Mouse (Mus musculus) ES-Bruce4 (cell line): Measurements from ENCODE around the gene Uvrag. TPM values are rescaled to one million over a fixed set of nuclear protein-coding genes. Genes with fewer than 3 reads are reported as not detected.
A peak's percentile ranks its signal among the peaks of the same experiment; 100 is the strongest.

Experiments
- H3K27ac ChIP-seq: 2 replicates; pipeline ENCODE4 v1.5.1; 2012; ENCODE audit warnings: low read length, inconsistent platforms; ENCODE audit not compliant: insufficient read depth
- H3K27me3 ChIP-seq: 2 replicates; pipeline ENCODE4 v1.6.1; 2012; ENCODE audit warnings: mild to moderate bottlenecking, low read length, inconsistent platforms; ENCODE audit not compliant: control insufficient read depth, poor library complexity, insufficient read depth, severe bottlenecking
- H3K36me3 ChIP-seq: 2 replicates; pipeline ENCODE4 v1.6.1; 2012; ENCODE audit warnings: inconsistent platforms, mild to moderate bottlenecking, low read length, moderate library complexity; ENCODE audit not compliant: control insufficient read depth, poor library complexity, insufficient read depth, severe bottlenecking
- H3K4me1 ChIP-seq: one replicate; pipeline ENCODE4 v1.8.1; 2011; ENCODE audit warnings: low read length; ENCODE audit not compliant: control insufficient read depth, insufficient read depth
- H3K4me3 ChIP-seq: 2 replicates; pipeline ENCODE4 v1.5.1; 2011; ENCODE audit warnings: low read depth, mild to moderate bottlenecking, low read length
- H3K9ac ChIP-seq: 2 replicates; pipeline ENCODE4 v1.6.1; 2012; ENCODE audit warnings: low read depth, mild to moderate bottlenecking, inconsistent platforms; ENCODE audit not compliant: poor library complexity, severe bottlenecking
- H3K9me3 ChIP-seq: replicated peaks from 2 replicates; pipeline ENCODE4 v1.6.1; 2012; ENCODE audit warnings: mild to moderate bottlenecking, low read length, inconsistent platforms; ENCODE audit not compliant: control insufficient read depth, poor library complexity, insufficient read depth, severe bottlenecking
- CTCF ChIP-seq: IDR thresholded peaks from one replicate; pipeline ENCODE4 v1.8.1; 2011; ENCODE audit warnings: low read depth, low read length
- EP300 ChIP-seq: IDR thresholded peaks from 2 replicates; pipeline ENCODE4 v1.6.1; 2011; ENCODE audit warnings: low read depth, low read length; ENCODE audit not compliant: insufficient read depth
- POLR2A ChIP-seq: IDR thresholded peaks from one replicate; pipeline ENCODE4 v1.8.1; 2011; ENCODE audit warnings: low read length; ENCODE audit not compliant: insufficient read depth
- polyA plus RNA-seq: library from polyadenylated mRNA; stranded (reverse); fragments of >200 nt; gene quantifications from 2 replicates; pipeline ENCODE4 v1.2.4, GENCODE M21; 2011; ENCODE audit warnings: low read depth; ENCODE audit not compliant: missing spikeins, insufficient read depth, insufficient read length

Uvrag gene
- polyA plus RNA-seq, 1 experiment: 16.9 TPM

DNA sequence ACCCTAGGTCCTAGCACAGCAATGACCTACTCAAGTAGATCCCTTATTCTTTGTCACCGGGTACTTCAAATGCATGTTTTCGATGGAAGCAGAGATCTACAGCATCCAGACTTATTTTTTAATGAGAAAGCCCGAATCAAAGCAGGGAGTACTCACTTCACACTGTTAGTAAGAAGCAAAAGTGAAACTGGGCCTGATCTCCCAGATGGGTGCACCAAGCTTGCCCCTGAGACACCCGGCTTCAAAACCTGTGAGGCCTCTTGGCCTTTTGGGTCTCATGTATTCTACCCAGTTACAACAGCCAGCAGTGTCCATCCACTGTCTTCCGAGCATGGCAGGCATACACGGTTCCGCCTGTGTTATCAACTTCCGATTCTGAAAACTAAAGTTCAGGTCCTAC lies 12.0 kb downstream of the Uvrag start:
- no peak overlapping the region for H3K27ac ChIP-seq
- no peaks in the 10 kb centered on the region for H3K9me3 ChIP-seq
- no peaks in the 10 kb centered on the region for H3K4me1 ChIP-seq
- no peaks in the 10 kb centered on the region for H3K27me3 ChIP-seq
- H3K9ac ChIP-seq: no peak overlapping the region
- TF ChIP-seq POLR2A: no peak
- no peak for TF ChIP-seq CTCF
- no peaks in the 10 kb centered on the region for H3K36me3 ChIP-seq
- H3K4me3 ChIP-seq: no peak overlapping the region

DNA sequence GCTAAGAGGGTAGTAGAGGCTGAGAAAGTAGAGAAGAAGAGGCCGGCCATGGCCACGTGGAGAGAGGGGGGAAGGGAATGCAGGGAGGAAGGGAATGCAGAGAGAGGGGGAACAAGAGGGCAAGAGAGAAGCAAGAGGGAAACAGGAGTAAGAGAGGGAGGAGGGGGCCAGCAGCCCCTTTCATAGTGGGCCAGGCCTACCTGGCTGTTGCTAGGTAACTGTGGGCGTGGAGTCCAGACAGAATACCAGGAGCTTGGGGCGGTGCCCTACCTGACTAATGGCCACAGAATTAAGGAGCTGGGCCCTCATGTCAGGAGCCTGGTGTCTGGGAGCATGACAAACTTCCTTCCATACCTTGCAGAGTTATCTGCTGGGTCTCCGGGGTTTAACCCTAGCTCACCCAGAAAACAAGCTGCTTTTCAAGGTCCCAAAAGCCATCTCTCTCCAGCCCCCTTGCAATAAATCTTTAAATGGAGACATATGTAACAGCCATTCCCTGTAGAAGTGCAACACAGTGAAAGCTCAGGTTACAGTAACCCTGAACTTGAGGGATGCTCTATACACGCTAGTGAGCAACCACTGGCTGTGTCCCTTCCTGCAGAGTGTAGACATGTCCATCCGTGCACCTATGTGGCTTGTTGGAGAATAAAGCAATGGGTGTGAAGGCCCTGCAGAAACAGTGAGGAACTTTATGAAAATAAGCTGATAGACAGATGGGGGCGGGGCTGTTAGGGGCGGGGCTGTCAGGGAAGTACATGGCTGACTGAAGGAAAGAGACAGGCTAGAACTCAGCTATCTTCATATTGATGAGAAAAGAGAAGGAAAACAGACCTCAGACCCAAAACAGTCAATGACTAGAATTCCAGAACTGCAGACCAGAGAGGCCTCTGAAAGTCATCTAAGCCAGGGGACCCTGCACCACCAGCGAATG lies 12.7 kb downstream of the Uvrag start:
- H3K4me1 ChIP-seq: no peaks in the 10 kb centered on the region
- TF ChIP-seq EP300 (no peak), POLR2A (no peak), CTCF (no peak)
- peak overlapping the region; percentile 14 for H3K27ac ChIP-seq
- no peaks in the 10 kb centered on the region for H3K9me3 ChIP-seq
- no peaks in the 10 kb centered on the region for H3K36me3 ChIP-seq
- peak overlapping the region; percentile 19; the same call in 1 of the 2 replicates for H3K4me3 ChIP-seq
- peak overlapping the region; percentile 67; the same call in 1 of the 2 replicates for H3K9ac ChIP-seq
- no peaks in the 10 kb centered on the region for H3K27me3 ChIP-seq

DNA sequence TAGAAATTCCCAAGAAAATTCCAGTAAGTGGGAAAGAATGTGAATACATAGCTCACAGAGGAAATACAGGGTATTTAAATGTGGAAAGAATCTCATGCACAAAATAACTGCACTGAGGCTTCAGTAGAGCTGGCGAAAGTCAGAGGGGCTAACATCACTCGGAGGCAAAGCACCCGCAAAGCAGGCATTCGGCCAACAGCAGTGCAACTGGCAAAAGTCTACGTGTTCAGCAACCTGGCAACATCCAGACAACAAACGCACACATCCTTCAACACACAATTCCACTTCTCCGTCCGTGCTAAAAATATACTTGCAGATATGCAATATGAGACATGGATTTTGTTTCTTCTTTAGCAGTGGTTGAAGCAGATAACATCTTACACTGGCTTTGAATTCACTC lies 14.9 kb downstream of the Uvrag start:
- H3K4me3 ChIP-seq: no peak overlapping the region
- TF ChIP-seq POLR2A (no peak), CTCF (no peak), EP300 (no peak)
- H3K36me3 ChIP-seq: no peaks in the 10 kb centered on the region
- no peaks in the 10 kb centered on the region for H3K27me3 ChIP-seq
- no peaks in the 10 kb centered on the region for H3K9me3 ChIP-seq
- no peaks in the 10 kb centered on the region for H3K4me1 ChIP-seq
- no peak overlapping the region for H3K9ac ChIP-seq
- H3K27ac ChIP-seq: no peak overlapping the region

DNA sequence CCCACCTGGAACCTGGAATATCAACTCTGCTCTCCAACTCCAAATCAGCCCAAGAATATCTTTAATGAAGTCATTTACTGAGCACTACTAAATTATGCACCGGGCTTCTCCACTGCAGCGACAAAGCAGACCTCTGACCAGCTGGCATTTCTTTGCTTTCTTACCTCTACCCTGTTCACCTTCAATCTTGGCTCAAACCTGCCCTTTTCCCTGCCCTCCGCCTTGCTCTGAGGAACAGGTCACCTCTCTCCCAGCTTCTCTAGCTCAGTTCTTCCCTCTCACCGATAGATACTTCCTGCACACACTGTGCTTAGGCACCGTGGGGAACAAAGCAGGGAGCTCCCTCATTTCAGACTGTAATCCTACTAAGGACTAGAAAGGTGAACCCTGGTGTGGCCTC lies 18.3 kb downstream of the Uvrag start:
- no peaks in the 10 kb centered on the region for H3K36me3 ChIP-seq
- TF ChIP-seq CTCF: no peak
- no peaks in the 10 kb centered on the region for H3K9me3 ChIP-seq
- H3K4me1 ChIP-seq: no peaks in the 10 kb centered on the region
- H3K27ac ChIP-seq: no peak overlapping the region
- no peak overlapping the region for H3K9ac ChIP-seq
- H3K4me3 ChIP-seq: no peak overlapping the region
- no peaks in the 10 kb centered on the region for H3K27me3 ChIP-seq

DNA sequence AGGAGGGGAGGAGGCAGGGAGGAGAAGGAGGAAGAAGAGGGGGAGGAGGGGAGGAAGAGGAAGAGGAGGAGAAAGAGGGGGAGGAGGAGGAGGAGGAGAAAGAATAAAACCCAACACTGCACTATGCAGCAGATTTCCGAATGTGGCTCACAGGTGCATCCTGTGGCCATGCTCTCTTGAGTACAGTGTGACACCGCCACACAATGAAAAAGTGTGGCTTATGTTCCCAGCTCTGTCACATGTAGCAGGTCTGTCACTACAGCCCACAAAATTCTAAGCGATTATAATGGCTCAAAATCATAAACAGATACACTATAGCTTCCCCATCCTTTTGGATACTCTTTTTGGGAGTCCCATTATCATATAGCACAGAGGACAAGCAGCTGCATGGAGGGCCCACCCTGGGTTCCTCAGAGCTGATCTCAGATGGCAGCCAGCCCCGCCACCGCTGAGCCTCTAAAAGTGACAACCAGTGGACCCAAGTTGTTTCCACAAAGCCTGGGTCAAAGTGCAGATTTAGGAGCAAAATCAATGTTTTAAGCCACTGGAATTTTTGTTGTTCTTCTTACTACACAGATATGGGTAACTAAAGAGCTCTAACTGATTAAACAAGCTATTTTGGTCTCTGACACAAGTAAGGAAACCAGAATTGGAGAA lies 19.9 kb downstream of the Uvrag start:
- no peak overlapping the region for H3K27ac ChIP-seq
- H3K4me3 ChIP-seq: no peak overlapping the region
- no peaks in the 10 kb centered on the region for H3K4me1 ChIP-seq
- TF ChIP-seq EP300 (no peak), POLR2A (no peak), CTCF (no peak)
- no peaks in the 10 kb centered on the region for H3K36me3 ChIP-seq
- no peak overlapping the region for H3K9ac ChIP-seq
- no peaks in the 10 kb centered on the region for H3K9me3 ChIP-seq
- H3K27me3 ChIP-seq: no peaks in the 10 kb centered on the region

DNA sequence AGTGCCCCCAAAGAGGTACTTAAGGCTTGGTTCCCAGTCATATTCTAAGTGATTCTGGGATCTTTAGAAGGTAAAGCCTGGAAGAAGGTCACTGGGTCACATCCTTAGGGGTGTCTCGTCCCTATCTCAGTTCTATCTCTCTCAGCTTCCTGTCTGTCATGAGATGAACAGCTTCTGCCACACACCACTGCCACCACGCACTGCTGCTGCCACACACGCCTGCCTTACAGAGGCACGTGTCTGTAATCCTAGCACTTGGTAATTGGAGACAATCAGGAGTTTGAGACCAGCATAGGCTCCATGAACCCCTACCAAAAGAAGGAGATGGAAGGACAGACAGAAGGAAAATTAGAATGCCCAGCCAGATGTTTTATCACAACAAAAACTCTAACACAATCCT lies 20.9 kb downstream of the Uvrag start:
- Histone ChIP-seq H3K27me3 (no peaks in the 10 kb centered on the region), H3K9ac (no peak overlapping the region), H3K27ac (no peak overlapping the region), H3K4me1 (no peaks in the 10 kb centered on the region), H3K9me3 (no peaks in the 10 kb centered on the region), H3K36me3 (no peaks in the 10 kb centered on the region), H3K4me3 (no peak overlapping the region)
- TF ChIP-seq EP300 (no peak), POLR2A (no peak), CTCF (no peak)
